Mouse (Mus musculus): Measurements from ENCODE around the gene Hs6st2.

Gene Hs6st2

GRCm38 (mm10) chrX:51681756-51682155 is at the start of gene Hs6st2:
Gene Hs6st2, minus strand, starts transcription at chrX:51681856.
- DNase-seq, result no peak

GRCm38 (mm10) chrX:51714086-51714745 is 32.6 kb upstream of the Hs6st2 start:
- DNase-seq, result no peak

- DNase-seq, result no peak
Measured at GRCm38 (mm10) chrX:51712996-51713395, 31.3 kb upstream of the Hs6st2 start.

GRCm38 (mm10) chrX:51702823-51703222 is 21.2 kb upstream of the Hs6st2 start:
- DNase-seq, result no peak

GRCm38 (mm10) chrX:51699079-51699478 is 17.4 kb upstream of the Hs6st2 start:
- no peak for DNase-seq

GRCm38 (mm10) chrX:51686048-51686949 is 4.6 kb upstream of the Hs6st2 start:
- no peak for DNase-seq

- DNase-seq, result no peak
Measured at GRCm38 (mm10) chrX:51684336-51685056, 2.8 kb upstream of the Hs6st2 start.

GRCm38 (mm10) chrX:51681170-51681667 is 437 bp downstream of the Hs6st2 start:
- no peak for DNase-seq

- no peak for DNase-seq
Measured at GRCm38 (mm10) chrX:51680428-51681169, 1.1 kb downstream of the Hs6st2 start.

GRCm38 (mm10) chrX:51679601-51680427 is 1.8 kb downstream of the Hs6st2 start:
- DNase-seq, result no peak

GRCm38 (mm10) chrX:51658236-51658635 is 23.4 kb downstream of the Hs6st2 start:
- DNase-seq, result no peak

- no peak for DNase-seq
Measured at GRCm38 (mm10) chrX:51642661-51643257, 38.9 kb downstream of the Hs6st2 start.

- no peak for DNase-seq
Measured at GRCm38 (mm10) chrX:51635756-51636155, 45.9 kb downstream of the Hs6st2 start.

- DNase-seq, result no peak
Measured at GRCm38 (mm10) chrX:51631376-51631775, 50.3 kb downstream of the Hs6st2 start.

GRCm38 (mm10) chrX:51614384-51615004 is 67.2 kb downstream of the Hs6st2 start:
- DNase-seq, result no peak

- DNase-seq, result no peak
Measured at GRCm38 (mm10) chrX:51610743-51611142, 70.9 kb downstream of the Hs6st2 start.

- DNase-seq, result no peak
Measured at GRCm38 (mm10) chrX:51606231-51606863, 75.3 kb downstream of the Hs6st2 start.

GRCm38 (mm10) chrX:51592751-51593150 is 88.9 kb downstream of the Hs6st2 start:
- no peak for DNase-seq

GRCm38 (mm10) chrX:51590448-51591010 is 91.1 kb downstream of the Hs6st2 start:
- DNase-seq, result no peak

- no peak for DNase-seq
Measured at GRCm38 (mm10) chrX:51585444-51585843, 96.2 kb downstream of the Hs6st2 start.

Data from thymus, postnatal 25 days (tissue).